Mouse (Mus musculus) gastrocnemius, postnatal 10 days (tissue): ENCODE results near the gene Arsg. TPM values are rescaled to one million over a fixed set of nuclear protein-coding genes. Genes with fewer than 3 reads are reported as not detected.

ENCODE experiments used
- DNase-seq: peaks from one replicate; pipeline ENCODE4 v3.0.0; 2021; ENCODE audit warnings: mixed read lengths
- total RNA-seq, 2 experiments: library from RNA; stranded (reverse); gene quantifications; 2 replicates each; pipeline ENCODE4 v1.2.3; 2021

Gene Arsg
- total RNA-seq, 2 experiments from 2014 or later, result 9.3 to 12.3 TPM

- DNase-seq, result no peak
These were observed 22.7 kb downstream of the Arsg start for GRCm38 (mm10) chr11:109495771-109496474.

- no peak for DNase-seq
These were observed 23.4 kb downstream of the Arsg start for GRCm38 (mm10) chr11:109496475-109496993.

DNA sequence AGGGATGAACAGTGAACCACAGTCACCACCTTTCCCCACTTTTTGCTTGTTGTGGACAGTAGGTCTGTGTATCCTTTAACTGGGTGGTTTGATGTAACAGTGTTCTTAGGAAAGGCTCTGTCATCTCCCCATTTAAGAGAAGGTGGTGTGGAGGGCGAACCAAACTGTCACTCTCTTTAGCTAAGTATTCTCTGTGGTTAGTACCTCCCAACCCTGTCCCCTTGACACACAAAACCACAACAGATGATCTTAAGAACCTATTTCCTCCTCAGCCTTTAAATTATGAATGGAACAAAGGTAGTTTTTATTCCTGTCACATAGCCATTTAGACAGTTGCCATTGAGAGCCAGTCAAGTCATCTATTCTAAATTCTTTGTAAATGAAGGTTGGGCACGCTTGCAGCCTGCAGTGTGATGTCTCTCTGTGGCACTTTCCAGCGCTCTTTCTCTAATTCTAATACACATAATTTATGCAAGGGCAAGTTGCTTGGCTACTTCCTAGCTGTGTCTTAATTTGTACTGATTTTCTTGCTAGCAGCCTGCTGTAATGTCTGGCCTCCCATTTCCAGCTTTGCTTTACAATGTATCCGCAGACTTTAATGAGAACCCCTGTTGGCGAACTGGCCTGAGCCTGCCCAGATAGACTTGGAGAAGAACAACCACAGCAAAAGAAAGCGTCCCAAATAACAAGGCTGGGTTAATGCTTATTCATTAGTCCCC is 24.0 kb downstream of the Arsg start:
- DNase-seq, result no peak

DNA sequence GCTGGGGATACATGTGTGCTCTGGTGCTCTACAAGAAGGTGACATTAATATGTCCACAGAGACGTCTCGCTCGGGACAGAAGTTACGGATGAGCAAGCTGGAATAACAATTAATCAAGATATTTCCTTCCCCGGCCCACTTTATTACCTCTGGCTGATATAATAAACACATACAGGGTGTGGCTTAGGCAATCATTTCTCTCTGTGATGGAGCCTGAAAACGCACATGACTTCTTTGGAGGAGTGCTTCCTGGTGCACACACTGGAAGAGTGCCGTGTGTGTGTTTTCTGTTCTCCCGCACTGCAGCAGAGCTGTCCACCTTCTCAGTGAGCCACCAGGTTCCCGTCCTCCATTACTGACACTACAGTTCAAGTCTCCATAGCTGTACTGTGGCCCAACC is 24.8 kb downstream of the Arsg start:
- DNase-seq, result no peak

DNA sequence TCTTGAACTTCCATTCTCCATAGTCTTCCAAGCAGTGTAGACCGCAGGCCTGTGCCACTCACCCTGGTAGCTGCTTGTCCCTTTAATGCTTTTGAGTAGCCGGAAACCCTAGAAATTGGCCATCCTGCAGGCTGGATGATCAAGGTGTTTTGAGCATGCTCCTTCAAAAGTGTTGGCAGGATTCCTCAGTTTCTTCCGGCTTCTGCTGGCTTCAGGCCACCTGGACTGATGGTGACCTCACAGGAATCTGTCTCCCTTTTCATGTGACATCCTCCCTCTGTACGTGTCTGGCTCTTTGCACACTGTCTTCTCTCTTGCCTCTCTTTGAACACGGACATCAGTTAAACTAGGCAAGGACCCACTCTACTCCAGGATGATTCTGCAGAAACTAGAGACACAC is 27.0 kb downstream of the Arsg start:
- DNase-seq, result peak; percentile 25

DNA sequence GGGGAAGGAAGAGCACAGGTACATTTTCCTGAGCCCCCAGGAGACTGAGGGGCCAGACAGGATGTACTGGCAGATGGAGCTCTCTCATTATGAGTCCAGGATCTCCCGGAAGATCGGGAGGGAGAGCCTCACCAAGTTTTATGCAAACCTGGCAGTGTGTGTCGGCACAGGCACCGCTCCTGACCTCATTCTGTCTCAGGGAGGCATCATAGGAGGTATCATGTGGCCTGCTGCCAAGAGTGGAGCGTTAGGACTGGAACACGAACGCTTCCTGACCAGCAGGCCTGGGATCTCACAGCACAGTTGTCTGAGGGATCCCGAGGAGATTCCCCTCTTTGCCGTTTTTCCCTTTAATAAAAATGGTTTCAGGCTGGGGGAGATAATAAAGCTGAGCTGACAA is 31.8 kb downstream of the Arsg start:
- peak; percentile 40 for DNase-seq

- DNase-seq, result no peak
These were observed 32.6 kb downstream of the Arsg start for GRCm38 (mm10) chr11:109505823-109506222.

- no peak for DNase-seq
These were observed 33.9 kb downstream of the Arsg start for GRCm38 (mm10) chr11:109507068-109507467.

DNA sequence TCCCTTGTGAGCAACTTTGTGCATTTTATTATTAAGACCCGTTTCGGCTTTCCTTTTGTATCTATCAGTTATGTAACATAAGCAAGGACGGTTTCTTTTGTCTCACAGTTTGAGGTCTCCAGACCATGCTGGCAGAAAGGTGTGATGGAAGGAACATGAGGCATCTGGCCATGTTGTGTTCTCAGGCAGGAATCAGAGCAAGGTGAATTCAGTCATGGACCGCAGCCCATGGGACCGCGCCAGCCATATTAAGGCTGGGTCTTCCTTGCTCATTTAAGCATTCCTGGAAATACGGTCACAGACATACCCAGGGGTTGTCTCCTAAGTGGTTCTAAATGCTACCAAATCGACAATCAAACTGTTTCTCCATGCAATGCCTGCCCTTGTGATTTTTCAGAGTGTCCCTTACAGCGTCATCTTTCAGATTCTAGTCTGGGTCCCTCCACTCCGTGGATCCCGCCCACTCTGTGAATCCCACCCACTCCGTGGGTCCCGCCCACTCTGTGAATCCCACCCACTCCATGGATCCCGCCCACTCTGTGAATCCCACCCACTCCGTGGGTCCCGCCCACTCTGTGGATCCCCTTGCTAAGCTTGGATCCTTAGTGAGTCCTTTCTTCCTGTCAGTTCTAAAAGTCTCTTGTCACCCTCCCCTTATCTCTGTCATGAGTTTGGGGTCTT is 40.0 kb downstream of the Arsg start:
- no peak for DNase-seq

DNA sequence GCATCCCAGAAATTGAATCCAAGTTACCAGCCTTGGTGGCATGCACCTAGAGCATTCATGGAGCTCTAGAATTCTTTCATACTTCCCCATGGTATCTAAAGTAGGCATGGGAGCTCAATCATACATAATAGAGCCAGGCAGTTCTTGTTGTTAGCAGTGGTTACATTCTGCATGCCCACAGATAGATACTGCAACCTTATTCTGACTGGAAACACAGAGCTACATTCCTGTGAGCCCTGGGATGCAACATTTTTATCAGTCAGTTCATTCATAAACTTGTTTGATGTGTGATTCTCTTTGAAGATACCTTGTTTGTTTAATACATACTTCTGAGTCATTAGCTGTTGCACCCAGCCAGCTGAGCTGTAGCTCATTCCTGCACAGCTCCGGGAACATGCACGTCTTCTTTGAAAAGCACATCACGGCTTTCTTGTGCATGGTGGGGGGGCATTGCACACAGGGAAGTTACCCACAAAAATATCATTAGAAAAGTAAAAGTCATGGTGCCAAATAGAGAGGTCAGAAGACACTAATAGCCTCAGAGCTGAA is 41.0 kb downstream of the Arsg start:
- no peak for DNase-seq

- DNase-seq, result no peak
These were observed 44.2 kb downstream of the Arsg start for GRCm38 (mm10) chr11:109517330-109517729.

GRCm38 (mm10) chr11:109517816-109518215 is 44.6 kb downstream of the Arsg start:
- no peak for DNase-seq

DNA sequence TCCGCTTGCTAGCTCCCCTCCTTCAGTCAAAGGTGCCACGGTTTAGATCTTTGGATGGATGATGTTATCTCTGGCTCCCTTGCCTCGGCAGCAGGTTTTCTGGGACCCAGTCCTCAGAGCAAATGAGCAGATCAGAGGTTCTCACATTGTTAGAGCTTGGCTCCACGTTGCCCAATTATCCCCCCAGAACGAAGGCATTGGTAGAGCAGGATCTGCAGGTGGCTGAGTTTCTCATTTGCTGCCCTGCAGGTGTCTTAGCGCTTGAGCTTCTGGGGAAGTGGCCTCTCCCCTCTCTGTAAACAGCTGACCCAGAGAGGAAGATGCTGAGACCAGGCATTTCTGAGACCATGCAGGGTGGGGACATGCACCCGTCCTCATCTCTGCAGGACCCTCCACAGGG is 47.8 kb downstream of the Arsg start:
- DNase-seq, result no peak

DNA sequence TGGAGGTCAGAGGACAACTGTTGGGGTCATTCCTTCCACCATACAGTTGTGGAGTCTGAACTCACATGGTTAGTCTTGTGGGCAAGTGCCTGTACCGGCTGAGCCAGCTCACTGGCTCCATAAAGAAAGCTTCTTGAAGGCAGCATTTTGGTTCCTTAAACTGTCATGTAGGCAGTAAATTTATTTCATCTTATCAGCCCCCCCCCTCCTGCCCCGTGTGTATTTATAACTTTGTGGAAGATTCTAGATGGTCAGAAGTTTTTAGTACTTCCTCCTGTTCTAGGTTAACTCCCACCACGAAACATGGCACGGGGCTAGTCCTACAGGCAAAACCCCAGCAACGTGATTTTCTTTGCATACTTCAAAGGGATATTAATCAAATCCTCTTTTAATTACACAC is 51.7 kb downstream of the Arsg start:
- no peak for DNase-seq

DNA sequence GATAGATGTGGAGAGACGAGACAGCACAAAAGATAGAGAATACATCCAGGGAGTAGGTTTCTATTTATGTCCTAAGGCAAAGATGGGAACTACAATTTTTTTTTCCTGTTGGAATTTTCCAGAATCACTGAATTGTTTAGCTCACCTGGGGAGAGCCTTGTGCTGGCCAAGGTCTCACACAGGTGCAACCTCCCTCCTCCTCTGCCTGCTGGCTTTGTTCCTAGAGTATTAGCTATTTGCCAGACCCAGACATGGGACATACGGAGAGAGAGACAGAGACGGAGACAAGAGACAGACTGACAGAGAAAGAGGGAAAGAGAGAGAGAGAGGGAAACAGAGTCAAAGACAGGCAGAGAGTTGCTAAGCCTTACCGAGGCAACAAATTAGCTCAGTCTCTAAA is 52.4 kb downstream of the Arsg start:
- no peak for DNase-seq

- no peak for DNase-seq
These were observed 56.9 kb downstream of the Arsg start for GRCm38 (mm10) chr11:109530030-109530429.

GRCm38 (mm10) chr11:109535966-109536365 is 62.8 kb downstream of the Arsg start:
- DNase-seq, result no peak

- no peak for DNase-seq
These were observed 63.8 kb downstream of the Arsg start for GRCm38 (mm10) chr11:109536939-109537338.

- DNase-seq, result no peak
These were observed 66.1 kb downstream of the Arsg start for GRCm38 (mm10) chr11:109539290-109539689.

DNA sequence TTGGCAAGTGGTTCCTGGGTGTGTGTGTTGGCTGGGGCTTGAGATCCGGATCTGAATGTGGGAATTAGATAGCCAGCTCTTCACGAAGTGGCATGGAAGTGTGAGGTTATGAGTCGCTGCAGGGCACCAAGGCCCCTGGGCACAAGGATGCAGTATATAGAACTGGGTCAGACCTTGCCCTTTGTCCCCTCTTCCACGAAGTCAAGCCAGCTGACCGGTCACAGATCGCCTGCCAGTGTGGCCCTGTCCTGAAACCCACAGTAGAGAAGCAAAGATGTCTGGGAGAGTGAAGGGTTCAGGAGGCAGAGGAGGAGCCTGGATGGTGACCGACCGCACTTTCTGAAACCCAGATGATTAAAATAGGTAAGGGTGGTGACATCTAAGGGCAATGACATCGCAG is 70.3 kb downstream of the Arsg start:
- no peak for DNase-seq

GRCm38 (mm10) chr11:109544432-109544831 is 71.3 kb downstream of the Arsg start:
- DNase-seq, result no peak

DNA sequence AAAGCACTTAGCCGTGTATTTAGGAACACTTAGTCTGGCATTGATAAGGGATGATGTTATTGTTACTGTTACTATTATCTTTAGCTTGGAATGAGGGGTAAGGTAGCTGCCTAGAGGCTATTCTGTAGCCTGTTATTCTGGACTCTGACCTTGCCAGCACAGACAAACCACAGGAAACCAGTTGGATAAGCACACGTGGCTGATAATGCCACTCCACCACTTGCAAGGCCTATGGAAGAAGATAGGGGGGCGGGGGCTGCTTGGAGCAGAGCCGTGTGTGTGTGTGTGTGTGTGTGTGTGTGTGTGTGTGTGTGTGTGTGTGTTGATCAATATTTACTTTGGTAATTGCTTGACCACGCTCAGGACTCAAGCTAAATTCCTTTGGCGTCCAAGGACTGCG is 72.1 kb downstream of the Arsg start:
- DNase-seq, result no peak

DNA sequence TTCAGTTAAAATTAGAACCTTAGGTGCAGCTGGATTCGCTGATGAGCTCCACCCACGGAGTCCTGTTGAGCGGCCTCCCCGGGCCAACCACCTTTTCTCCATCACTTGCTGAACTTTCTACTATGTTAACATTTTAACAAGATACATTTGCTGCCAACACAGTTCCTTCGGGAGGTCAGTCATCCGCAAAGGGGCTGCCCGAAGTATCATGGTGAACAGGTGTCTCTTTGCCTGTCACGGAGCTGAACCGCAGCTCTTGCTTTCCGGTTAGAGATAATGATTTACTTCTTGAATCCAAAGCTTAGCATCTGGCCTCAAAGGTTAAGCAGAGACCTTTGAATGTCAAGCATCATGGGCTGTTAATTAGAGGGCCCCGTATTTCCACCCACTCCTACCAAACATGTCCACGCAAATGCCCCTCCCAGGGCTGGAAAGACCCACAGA is 72.5 kb downstream of the Arsg start:
- DNase-seq, result no peak
